Mouse (Mus musculus): Measurements from ENCODE around the gene Sgf29. TPM values are rescaled to one million over a fixed set of nuclear protein-coding genes. Genes with fewer than 3 reads are reported as not detected.
A peak's percentile ranks its signal among the peaks of the same experiment; 100 is the strongest.

Sgf29 gene
- polyA plus RNA-seq, 2 experiments from 2014 or later, result 93.1 to 113 TPM

DNA sequence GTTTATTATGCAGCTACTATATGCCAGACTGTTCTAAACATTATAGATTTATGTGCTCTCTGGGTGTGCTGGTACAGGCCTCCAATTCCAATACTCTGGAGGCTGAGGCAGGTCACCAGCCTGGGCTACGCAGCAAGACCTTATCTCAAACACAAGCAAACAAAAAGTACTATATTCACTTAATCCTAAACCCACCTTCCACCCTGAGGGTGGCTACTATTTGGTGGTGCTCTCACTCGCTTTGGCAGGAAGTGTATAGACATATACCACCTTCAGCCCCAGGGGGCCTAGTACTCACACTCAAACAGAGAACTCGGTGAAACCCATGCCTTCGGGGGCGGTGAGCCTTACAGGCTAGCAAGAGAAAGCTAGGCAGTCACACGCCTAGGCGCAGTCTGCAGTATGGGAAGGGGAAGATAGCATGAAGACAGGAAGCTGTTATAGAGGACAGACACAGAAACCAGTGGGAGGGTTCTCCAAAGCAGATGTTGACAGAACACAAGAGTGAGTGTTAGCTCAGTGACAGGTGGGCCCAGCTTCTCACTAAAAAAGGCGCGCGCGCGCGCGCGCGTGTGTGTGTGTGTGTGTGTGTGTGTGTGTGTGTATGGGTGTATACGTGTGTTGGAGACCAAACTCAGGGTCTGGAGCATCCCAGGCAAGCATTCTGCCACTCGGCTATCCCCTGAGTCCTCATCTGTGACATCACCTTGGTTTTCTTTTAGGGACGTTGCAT lies 58.5 kb downstream of the Sgf29 start, which contains the start of gene Coro1a:
Gene Coro1a, minus strand, starts transcription at position 346 of the 733 bp plus-strand sequence.
- ATAC-seq, result peak; percentile 57

DNA sequence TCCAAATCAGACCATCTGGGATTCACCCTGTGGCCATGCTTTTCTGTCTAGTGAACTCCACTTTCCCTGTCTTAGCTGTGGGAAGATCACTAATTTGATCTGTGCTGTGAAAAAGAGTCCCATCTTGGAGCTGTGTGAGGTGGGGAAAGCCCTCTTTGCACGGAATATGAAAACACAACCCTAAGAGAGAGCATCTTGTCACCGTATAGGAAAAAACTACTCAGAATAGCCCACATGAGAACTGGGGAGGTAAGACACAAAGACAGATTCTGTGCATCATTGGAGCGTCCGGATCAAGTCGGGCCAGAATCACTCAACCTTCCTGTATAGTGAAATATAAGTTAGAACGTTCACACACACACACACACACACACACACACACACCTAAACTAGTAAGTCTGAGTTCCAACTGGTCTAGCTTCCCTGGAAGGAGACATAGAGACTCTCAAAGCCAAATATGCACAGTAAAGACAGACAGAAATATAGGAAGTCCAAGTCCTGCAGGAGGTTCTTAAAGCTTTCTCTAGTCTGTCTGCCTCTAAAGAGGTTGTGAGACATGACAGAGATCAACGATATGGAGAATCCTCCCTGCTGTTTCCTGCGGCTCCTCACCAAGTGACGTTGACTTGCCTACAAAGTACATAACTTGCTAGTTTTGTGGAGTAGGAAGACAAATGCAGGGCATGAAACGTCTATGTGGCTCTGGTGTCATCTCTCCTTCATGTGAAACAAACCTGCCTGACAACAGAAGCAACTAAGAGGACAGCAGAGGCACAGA lies 59.3 kb downstream of the Sgf29 start:
- ATAC-seq, result peak; percentile 13

DNA sequence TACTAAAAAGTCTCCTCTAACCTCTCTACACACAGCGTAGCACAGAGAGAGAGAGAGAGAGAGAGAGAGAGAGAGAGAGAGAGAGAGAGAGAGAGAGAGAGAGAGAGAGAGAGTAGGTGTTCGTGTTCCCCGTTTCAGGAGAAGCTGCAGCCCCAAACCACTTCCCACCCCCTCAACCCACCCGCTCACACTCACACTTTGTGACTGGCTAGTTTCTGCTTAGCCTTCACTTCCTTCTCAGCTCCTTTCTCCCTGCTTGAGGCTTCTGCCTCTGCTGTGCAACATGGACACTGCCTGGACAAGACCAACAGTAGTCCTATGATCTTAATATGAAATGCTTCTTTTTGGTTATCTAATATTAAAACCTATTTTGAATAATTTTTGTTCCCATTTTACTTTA lies 61.2 kb downstream of the Sgf29 start:
- ATAC-seq, result no peak

DNA sequence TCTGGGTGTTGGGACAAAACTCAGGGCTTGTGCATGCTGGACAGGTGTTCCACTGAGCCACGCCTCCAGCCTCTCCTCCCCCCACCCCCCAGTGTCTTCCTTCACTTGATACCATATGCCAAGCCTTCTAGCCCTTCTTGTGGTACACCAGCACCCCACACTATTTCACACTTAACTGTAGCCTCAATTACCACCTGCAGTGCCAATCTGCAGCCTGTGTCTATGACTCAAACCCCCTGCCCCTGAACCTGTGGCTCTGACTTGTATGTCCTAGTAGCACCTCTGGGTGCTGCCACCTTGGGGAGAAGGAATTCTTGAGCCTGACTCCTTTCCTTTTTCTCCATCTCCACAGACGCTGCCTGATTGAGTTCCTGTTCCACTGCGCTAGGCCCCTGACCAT lies 62.8 kb downstream of the Sgf29 start:
- no peak for ATAC-seq

DNA sequence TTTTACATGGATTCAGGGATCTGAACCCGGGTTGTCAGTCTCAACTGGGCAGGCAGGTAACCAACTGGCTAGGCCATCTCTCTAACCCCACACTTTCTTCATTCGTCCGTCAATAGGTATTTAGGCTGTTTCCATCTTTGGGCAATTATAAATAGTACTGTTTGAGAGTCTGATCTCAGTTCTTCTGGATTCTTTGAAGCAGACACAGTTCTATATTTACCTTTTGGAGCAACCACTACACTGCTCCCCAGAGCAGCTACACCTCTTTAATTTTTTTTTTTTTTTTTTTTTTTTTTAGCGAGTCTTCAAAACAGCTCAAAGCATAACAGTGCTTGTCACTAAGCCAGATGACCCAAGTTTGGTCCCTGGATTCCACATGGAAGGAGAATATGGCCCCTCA lies 66.6 kb downstream of the Sgf29 start:
- no peak for ATAC-seq

DNA sequence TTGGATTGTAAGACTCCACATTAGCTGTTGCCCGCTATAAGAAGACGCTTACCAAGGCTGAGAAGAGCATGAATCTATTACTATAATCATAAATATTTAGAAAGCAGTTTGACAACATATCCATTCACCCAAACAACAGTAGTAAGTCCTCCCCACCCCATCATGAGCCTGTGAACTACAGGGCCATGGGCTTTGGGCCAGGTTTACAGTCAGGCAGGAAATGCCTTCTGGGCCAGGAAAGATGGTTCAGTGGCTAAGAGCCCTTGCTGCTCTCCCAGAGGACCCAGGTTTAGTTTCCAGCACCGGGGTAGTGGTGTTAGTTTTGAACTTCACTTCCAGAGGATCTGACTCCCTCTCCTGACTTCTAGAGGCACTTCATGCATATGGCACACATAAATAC lies 68.5 kb downstream of the Sgf29 start:
- ATAC-seq, result no peak

DNA sequence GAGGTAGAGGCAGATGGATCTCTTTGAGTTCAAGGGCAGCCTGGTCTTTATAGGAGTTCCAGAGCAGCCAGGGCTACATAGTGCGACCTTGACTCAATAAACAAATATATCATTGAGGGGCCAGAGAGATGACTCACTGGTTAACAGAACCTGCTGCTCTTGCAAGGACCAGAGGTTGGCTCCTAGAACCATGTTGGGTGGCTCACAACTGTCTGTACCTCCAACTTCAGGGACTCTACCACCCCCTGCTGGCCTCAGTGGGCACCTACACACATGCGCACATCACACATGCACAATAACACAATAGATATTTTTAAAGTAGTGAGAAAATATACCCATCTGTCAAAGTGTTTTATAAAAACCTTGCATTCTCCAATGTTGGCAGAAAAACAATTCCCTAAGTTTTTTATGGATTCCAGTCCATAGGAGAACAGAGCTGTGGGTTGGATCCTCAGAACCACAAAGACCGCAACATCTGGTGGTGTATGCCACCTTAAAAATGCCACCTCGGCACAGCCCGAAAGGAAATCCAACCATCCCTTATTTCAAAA lies 69.8 kb downstream of the Sgf29 start:
- no peak for ATAC-seq

DNA sequence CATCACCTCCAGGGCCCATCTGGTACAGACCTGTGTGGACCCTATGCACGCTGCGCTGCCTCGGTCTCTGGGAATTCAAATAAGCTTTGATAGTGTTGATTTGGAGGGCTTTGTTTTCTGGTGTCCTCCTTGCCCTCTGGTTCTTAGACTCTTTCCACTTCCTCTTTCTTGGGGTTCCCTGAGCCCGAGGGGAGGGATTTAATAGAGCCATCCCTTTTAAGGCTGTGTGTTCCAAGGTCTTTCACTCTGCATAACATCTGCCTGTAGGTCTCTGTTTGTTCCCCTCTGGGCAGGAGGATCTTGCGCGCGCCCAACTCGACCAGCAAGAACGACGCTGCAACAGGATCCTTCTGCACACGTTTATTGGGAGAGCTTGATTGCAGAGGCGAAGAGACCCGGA lies 72.5 kb downstream of the Sgf29 start:
- ATAC-seq, result no peak

Other genes with a start within 250 kb of the Sgf29 start
- gene Cd19, start 234.4 kb upstream of the Sgf29 start, polyA plus RNA-seq (2017; shearing (Covaris generic)), result 10 to 100 TPM in 1 of 2 experiments, not detected in 1; 16.9 TPM
- gene Rabep2, start 220.6 kb upstream of the Sgf29 start, polyA plus RNA-seq (2017; shearing (Covaris generic)), result 10 to 100 TPM; 31.9 to 68.2 TPM
- under 1 TPM; 0.18 to 0.38 TPM for gene Atp2a1, start 186.2 kb upstream of the Sgf29 start, polyA plus RNA-seq (2017; shearing (Covaris generic))
- 10 to 100 TPM; 11.5 to 13.1 TPM for gene Sh2b1, start 173.9 kb upstream of the Sgf29 start, polyA plus RNA-seq (2017; shearing (Covaris generic))
- 10 to 100 TPM; 79.8 to 89.2 TPM for gene Tufm, start 161.9 kb upstream of the Sgf29 start, polyA plus RNA-seq (2017; shearing (Covaris generic))
- gene Atxn2l, start 145.9 kb upstream of the Sgf29 start, polyA plus RNA-seq (2017; shearing (Covaris generic)), result 10 to 100 TPM; 15.6 to 17.4 TPM
- gene Eif3c, start 82.9 kb upstream of the Sgf29 start, polyA plus RNA-seq (2017; shearing (Covaris generic)), result 100 to 1,000 TPM; 228 to 250 TPM
- gene Apobr, start 64.4 kb upstream of the Sgf29 start, polyA plus RNA-seq (2017; shearing (Covaris generic)), result 1 to 10 TPM in 1 of 2 experiments, under 1 TPM in 1; 0.36 to 1.5 TPM
- 100 to 1,000 TPM in 1 of 2 experiments, 10 to 100 TPM in 1; 79.9 to 150 TPM for gene Cln3, start 63.5 kb upstream of the Sgf29 start, polyA plus RNA-seq (2017; shearing (Covaris generic))
- gene Il27, start 54.4 kb upstream of the Sgf29 start, polyA plus RNA-seq (2017; shearing (Covaris generic)), result not detected
- gene Nupr1, start 18.4 kb upstream of the Sgf29 start, polyA plus RNA-seq (2017; shearing (Covaris generic)), result under 1 TPM in 1 of 2 experiments, not detected in 1; 0.42 TPM
- 1 to 10 TPM in 1 of 2 experiments, under 1 TPM in 1; 0.82 to 1.3 TPM for gene Sult1a1, start 27.1 kb downstream of the Sgf29 start, polyA plus RNA-seq (2017; shearing (Covaris generic))
- 100 to 1,000 TPM in 1 of 2 experiments, 10 to 100 TPM in 1; 82.6 to 175 TPM for gene Bola2, start 46.1 kb downstream of the Sgf29 start, polyA plus RNA-seq (2017; shearing (Covaris generic))
- gene Slx1b, start 46.5 kb downstream of the Sgf29 start, polyA plus RNA-seq (2017; shearing (Covaris generic)), result 10 to 100 TPM; 10.6 to 21.4 TPM
- 1,000 to 10,000 TPM; 2,251 to 2,782 TPM for gene Coro1a, start 58.5 kb downstream of the Sgf29 start, polyA plus RNA-seq (2017; shearing (Covaris generic))
- gene Mapk3, start 110.3 kb downstream of the Sgf29 start, polyA plus RNA-seq (2017; shearing (Covaris generic)), result 10 to 100 TPM; 16.9 to 17.8 TPM
- gene Gdpd3, start 117.0 kb downstream of the Sgf29 start, polyA plus RNA-seq (2017; shearing (Covaris generic)), result 10 to 100 TPM; 13.9 to 17.4 TPM
- 10 to 100 TPM; 58.4 to 83.8 TPM for gene Ypel3, start 127.6 kb downstream of the Sgf29 start, polyA plus RNA-seq (2017; shearing (Covaris generic))
- 1 to 10 TPM; 5.9 to 7.5 TPM for gene Tbx6, start 132.2 kb downstream of the Sgf29 start, polyA plus RNA-seq (2017; shearing (Covaris generic))
- gene Ppp4c, start 143.2 kb downstream of the Sgf29 start, polyA plus RNA-seq (2017; shearing (Covaris generic)), result 100 to 1,000 TPM; 139 to 140 TPM
- not detected for gene Fam57b, start 148.4 kb downstream of the Sgf29 start, polyA plus RNA-seq (2017; shearing (Covaris generic))
- gene 4930451I11Rik, start 182.3 kb downstream of the Sgf29 start, polyA plus RNA-seq (2017; shearing (Covaris generic)), result not detected
- gene Doc2a, start 198.1 kb downstream of the Sgf29 start, polyA plus RNA-seq (2017; shearing (Covaris generic)), result not detected
- gene Hirip3, start 212.7 kb downstream of the Sgf29 start, polyA plus RNA-seq (2017; shearing (Covaris generic)), result 10 to 100 TPM; 12.7 to 20.6 TPM
- 10 to 100 TPM; 53.9 to 55.7 TPM for gene Ino80e, start 213.1 kb downstream of the Sgf29 start, polyA plus RNA-seq (2017; shearing (Covaris generic))
- 10 to 100 TPM; 15.3 to 15.6 TPM for gene Taok2, start 235.4 kb downstream of the Sgf29 start, polyA plus RNA-seq (2017; shearing (Covaris generic))

Data from CD4-positive, CD25-positive, alpha-beta regulatory T cell, adult 4 months (primary cell).